Mouse (Mus musculus) megakaryocyte, embryonic 14.5 days (primary cell): ENCODE results near the gene Col4a1.

Source experiments
- FLI1 ChIP-seq: IDR thresholded peaks from 2 replicates; pipeline ENCODE4 v1.6.1; 2012; ENCODE audit warnings: low read length, inconsistent platforms, mixed read lengths
- GATA1 ChIP-seq: IDR thresholded peaks from 3 replicates; pipeline ENCODE4 v1.6.1; 2012; ENCODE audit warnings: mixed read lengths, low read length, inconsistent platforms, borderline replicate concordance

GRCm38 (mm10) chr8:11322724-11323585 is 10.3 kb upstream of the Col4a1 start:
- TF ChIP-seq GATA1 (no peak), FLI1 (no peak)
